Mouse (Mus musculus): Measurements from ENCODE around the gene Gsdma2. TPM values are rescaled to one million over a fixed set of nuclear protein-coding genes. Genes with fewer than 3 reads are reported as not detected.
"Not testable (repeated sequence)": the region's sequence is repeated elsewhere in the genome, so short reads cannot be mapped to it uniquely, and the experiment has no call there.

Gsdma2 gene
- not detected in 2 replicates for polyA plus RNA-seq (2012; ENCODE audit: insufficient read depth, insufficient read length, missing spikeins)

- H3K4me3 ChIP-seq (ENCODE audit: insufficient read depth, low read depth, low read length), result no peak within 1 kb of the TSS
- no peak within 1 kb of the TSS for H3K27ac ChIP-seq (replicated peaks; ENCODE audit: low read depth, low read length)
These were observed at the start of gene Gsdma2 for GRCm38 (mm10) chr11:98646459-98646858. TSS of gene Gsdma2 (plus strand) at chr11:98646759.

DNA sequence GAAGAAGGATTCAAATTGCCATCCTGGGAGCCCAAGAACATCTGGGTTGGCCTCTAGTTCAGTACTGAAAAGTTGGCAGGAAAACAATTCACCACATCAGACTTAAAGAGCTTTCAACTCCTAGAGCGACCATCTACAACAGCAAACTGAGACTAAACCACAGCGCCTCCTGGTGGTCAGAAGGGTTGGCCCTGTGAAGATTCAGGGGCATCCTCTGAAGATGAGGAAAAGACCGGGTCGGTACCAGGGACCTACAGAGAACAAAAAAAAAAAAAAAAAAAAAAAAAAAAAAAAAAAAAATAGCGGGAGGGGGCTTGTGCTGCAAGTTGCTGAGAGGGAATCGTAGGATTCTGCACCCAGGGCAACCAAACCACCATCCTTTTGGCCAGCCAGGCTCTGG is 49.2 kb upstream of the Gsdma2 start:
- Histone ChIP-seq H3K27ac (replicated peaks; ENCODE audit: low read depth, low read length) (no peak overlapping the region), H3K4me3 (ENCODE audit: insufficient read depth, low read depth, low read length) (no peak overlapping the region), H3K4me1 (ENCODE audit: control insufficient read depth, insufficient read depth, insufficient read length, low read length) (no peaks in the 10 kb centered on the region; the same call in 1 of the 2 replicates)

More at GRCm38 (mm10) chr11:98646459-98646858, at the start of gene Gsdma2:
- no peaks in the 10 kb centered on the region for H3K4me1 ChIP-seq (ENCODE audit: control insufficient read depth, insufficient read depth, insufficient read length, low read length)

- Histone ChIP-seq H3K27ac (replicated peaks; ENCODE audit: low read depth, low read length) (no peak within 1 kb of the TSS), H3K4me3 (ENCODE audit: insufficient read depth, low read depth, low read length) (peak within 1 kb of the TSS; percentile 19; the same call in 1 of the 2 replicates), H3K4me1 (ENCODE audit: control insufficient read depth, insufficient read depth, insufficient read length, low read length) (no peaks in the 10 kb centered on the region; the same call in 1 of the 2 replicates)
These were observed 48.6 kb upstream of the Gsdma2 start, which contains the start of gene Lrrc3c for GRCm38 (mm10) chr11:98597991-98598390. TSS of gene Lrrc3c (plus strand) at chr11:98598291.

GRCm38 (mm10) chr11:98598851-98599290 is 47.7 kb upstream of the Gsdma2 start:
- H3K4me3 ChIP-seq (ENCODE audit: insufficient read depth, low read depth, low read length), result peak overlapping the region; percentile 19; the same call in 1 of the 2 replicates
- H3K4me1 ChIP-seq (ENCODE audit: control insufficient read depth, insufficient read depth, insufficient read length, low read length), result no peaks in the 10 kb centered on the region; the same call in 1 of the 2 replicates
- H3K27ac ChIP-seq (replicated peaks; ENCODE audit: low read depth, low read length), result no peak overlapping the region

DNA sequence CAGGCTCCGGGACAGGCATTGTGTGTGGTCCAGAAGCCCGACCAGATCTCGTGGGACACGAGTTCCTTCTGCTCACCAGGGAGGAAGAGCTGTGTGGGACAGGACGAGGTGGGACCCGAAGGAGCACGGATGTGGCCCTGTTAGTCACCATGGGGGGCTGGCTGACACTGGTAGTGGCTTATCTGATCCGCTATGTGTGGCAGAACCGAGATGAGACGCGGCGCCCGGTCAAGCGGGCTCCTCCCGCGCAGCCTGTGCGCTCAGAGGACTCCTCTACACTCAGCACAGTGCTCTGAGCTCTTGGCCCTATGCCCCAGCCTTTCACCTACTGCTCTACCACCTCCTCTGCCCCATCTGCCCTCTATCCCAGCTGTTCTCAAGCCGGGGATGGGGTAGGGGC is 47.3 kb upstream of the Gsdma2 start:
- Histone ChIP-seq H3K27ac (replicated peaks; ENCODE audit: low read depth, low read length) (no peak overlapping the region), H3K4me1 (ENCODE audit: control insufficient read depth, insufficient read depth, insufficient read length, low read length) (no peaks in the 10 kb centered on the region; the same call in 1 of the 2 replicates), H3K4me3 (ENCODE audit: insufficient read depth, low read depth, low read length) (peak overlapping the region; percentile 19; the same call in 1 of the 2 replicates)

DNA sequence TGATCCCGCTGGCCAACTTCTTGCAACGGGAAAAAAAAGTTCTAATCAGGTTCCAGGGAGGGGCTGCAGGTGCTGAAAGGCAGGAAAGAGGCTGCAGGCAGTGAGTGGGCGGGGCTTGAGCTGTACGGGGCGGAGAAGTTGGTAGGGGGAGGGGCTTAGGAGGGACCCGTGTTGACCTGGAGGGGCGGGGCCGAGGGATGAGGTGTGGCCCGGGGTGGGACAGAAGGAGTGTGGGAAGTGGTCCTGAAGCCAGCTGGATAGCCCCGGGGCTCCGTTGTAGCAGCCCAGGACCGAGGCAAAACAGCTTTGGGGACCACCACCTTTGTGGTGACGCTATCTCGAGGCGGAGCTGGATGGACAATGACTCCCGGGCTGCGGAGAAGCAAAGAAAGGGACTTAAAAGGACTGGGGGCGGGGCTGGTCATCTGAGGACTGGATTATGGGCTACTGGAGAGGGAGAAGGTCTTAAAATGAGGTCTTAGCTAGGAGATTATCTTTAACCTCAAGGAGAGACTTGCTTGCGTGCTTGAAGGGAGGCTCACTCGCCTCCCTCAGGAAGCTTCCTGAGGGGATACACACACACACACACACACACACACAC is 44.4 kb upstream of the Gsdma2 start:
- Histone ChIP-seq H3K4me3 (ENCODE audit: insufficient read depth, low read depth, low read length) (no peak overlapping the region), H3K27ac (replicated peaks; ENCODE audit: low read depth, low read length) (no peak overlapping the region)

DNA sequence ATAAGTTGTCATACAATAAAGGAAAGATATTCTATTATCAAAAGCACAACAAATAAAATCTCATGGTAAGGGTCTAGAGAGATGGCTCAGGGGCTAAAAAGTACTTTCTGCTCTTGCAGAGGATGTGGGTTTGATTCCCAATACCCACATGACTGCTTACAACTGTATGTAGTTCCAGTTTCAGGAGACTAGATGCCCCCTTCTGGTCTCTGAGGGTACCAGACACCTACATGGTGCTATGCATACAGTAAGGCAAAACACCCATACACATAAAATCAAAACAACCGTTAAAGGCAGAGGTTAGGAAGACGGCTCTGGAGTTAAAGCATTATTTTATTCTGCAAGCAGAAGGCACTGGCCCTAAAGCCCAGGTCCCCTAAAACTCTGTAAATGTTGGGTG is 42.6 kb upstream of the Gsdma2 start:
- Histone ChIP-seq H3K4me3 (ENCODE audit: insufficient read depth, low read depth, low read length) (no peak overlapping the region), H3K27ac (replicated peaks; ENCODE audit: low read depth, low read length) (no peak overlapping the region)

More for the DNA sequence above, 44.4 kb upstream of the Gsdma2 start:
- no peaks in the 10 kb centered on the region; the same call in 1 of the 2 replicates for H3K4me1 ChIP-seq (ENCODE audit: control insufficient read depth, insufficient read depth, insufficient read length, low read length)

GRCm38 (mm10) chr11:98604911-98605310 is 41.6 kb upstream of the Gsdma2 start:
- not testable (repeated sequence) for H3K27ac ChIP-seq (replicated peaks; ENCODE audit: low read depth, low read length); H3K4me3 ChIP-seq (ENCODE audit: insufficient read depth, low read depth, low read length); H3K4me1 ChIP-seq (ENCODE audit: control insufficient read depth, insufficient read depth, insufficient read length, low read length)

More for the DNA sequence above, 42.6 kb upstream of the Gsdma2 start:
- no peaks in the 10 kb centered on the region; the same call in 1 of the 2 replicates for H3K4me1 ChIP-seq (ENCODE audit: control insufficient read depth, insufficient read depth, insufficient read length, low read length)

DNA sequence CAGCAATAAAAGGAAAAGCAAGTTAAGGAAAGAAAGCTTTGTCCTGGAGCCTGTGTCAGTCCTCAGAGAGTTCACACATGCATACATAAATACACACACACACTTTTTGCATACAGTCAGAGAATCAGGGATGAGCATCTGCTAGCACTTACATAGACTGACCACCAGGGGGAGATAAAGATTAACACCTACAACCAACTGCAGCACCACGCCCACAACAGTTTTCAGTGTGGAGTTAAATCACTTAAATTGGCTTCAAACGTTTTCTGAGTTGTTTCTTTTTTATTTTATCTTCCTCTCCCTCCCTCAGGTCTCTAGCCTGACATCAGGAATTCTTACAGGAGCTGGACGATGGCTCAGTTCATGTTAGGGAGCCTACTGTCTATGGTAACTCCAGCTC is 39.8 kb upstream of the Gsdma2 start:
- Histone ChIP-seq H3K27ac (replicated peaks; ENCODE audit: low read depth, low read length) (no peak overlapping the region), H3K4me3 (ENCODE audit: insufficient read depth, low read depth, low read length) (no peak overlapping the region), H3K4me1 (ENCODE audit: control insufficient read depth, insufficient read depth, insufficient read length, low read length) (no peaks in the 10 kb centered on the region; the same call in 1 of the 2 replicates)

DNA sequence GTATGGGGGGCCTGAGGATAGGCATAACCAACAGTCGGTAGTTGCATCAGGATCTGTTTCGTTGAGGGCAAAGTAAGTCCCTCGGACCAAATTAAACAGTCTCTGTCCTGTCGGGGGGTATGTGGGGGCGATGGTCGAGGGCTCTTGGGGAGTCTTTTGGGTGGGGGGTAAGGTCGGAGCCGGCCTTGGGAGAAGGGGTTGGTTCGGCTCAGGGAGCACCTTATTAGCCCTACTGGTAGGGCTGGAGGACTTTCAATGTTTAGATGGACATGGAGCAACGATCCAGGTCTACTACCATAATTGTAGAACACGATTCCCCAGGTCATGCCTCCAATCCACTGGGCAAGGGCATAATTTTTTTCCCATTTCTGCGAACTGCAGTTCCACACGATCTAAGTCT is 25.8 kb upstream of the Gsdma2 start:
- no peak overlapping the region for H3K4me3 ChIP-seq (ENCODE audit: insufficient read depth, low read depth, low read length)
- no peaks in the 10 kb centered on the region for H3K4me1 ChIP-seq (ENCODE audit: control insufficient read depth, insufficient read depth, insufficient read length, low read length)
- H3K27ac ChIP-seq (replicated peaks; ENCODE audit: low read depth, low read length), result no peak overlapping the region

DNA sequence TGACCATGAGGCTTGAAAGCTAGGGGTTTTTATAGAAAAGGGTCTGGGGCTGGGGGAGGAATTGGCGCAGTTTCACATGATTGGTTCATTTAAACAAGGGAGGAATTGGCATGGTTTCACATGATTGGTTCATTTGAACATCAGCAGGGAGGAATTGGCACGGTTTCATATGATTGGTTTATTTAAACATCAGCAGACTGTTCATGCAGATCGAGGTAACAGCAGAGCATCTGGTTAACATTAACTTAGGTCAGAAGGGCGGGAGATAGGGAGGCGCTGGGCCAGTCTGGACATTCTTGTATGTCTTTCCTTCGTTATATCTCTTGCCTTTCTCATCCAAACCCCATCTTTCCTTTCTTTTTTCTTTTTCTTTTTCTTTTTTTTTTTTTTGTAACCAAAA is 22.6 kb upstream of the Gsdma2 start:
- H3K27ac ChIP-seq (replicated peaks; ENCODE audit: low read depth, low read length); H3K4me1 ChIP-seq (ENCODE audit: control insufficient read depth, insufficient read depth, insufficient read length, low read length); H3K4me3 ChIP-seq (ENCODE audit: insufficient read depth, low read depth, low read length): not testable (repeated sequence)

DNA sequence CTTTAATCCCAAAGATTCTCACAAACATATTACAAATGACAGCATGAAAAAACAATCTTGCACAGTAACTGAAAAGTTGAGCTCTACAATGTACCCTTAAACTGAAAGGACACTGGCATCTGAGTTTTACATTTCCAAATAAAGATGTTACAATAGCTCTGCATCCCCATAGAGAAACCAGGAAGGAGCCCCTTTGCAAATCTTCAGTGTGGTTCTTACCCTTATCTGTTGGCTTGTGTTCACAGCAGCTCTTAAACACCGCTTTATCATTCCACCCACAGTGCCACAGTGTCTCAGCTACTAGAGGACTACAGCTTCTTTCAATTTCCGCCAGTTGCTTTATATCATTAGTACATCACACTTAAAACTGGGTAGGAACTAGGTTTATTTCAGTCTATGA is 22.2 kb upstream of the Gsdma2 start:
- H3K27ac ChIP-seq (replicated peaks; ENCODE audit: low read depth, low read length); H3K4me3 ChIP-seq (ENCODE audit: insufficient read depth, low read depth, low read length); H3K4me1 ChIP-seq (ENCODE audit: control insufficient read depth, insufficient read depth, insufficient read length, low read length): not testable (repeated sequence)

- no peak within 1 kb of the TSS for H3K4me3 ChIP-seq (ENCODE audit: insufficient read depth, low read depth, low read length)
- no peaks in the 10 kb centered on the region for H3K4me1 ChIP-seq (ENCODE audit: control insufficient read depth, insufficient read depth, insufficient read length, low read length)
- no peak within 1 kb of the TSS for H3K27ac ChIP-seq (replicated peaks; ENCODE audit: low read depth, low read length)
These were observed 20.7 kb upstream of the Gsdma2 start, which contains the start of the genes Gm12355 and Gsdma3 for GRCm38 (mm10) chr11:98625611-98626410. TSS of gene Gm12355 (minus strand) at chr11:98625661. TSS of gene Gsdma3 (plus strand) at chr11:98626360.

- no peaks in the 10 kb centered on the region for H3K4me1 ChIP-seq (ENCODE audit: control insufficient read depth, insufficient read depth, insufficient read length, low read length)
- H3K27ac ChIP-seq (replicated peaks; ENCODE audit: low read depth, low read length), result no peak overlapping the region
- H3K4me3 ChIP-seq (ENCODE audit: insufficient read depth, low read depth, low read length), result no peak overlapping the region
These were observed 17.9 kb upstream of the Gsdma2 start for GRCm38 (mm10) chr11:98628706-98629105.

- Histone ChIP-seq H3K27ac (replicated peaks; ENCODE audit: low read depth, low read length) (no peak overlapping the region), H3K4me1 (ENCODE audit: control insufficient read depth, insufficient read depth, insufficient read length, low read length) (no peaks in the 10 kb centered on the region), H3K4me3 (ENCODE audit: insufficient read depth, low read depth, low read length) (no peak overlapping the region)
These were observed 15.9 kb upstream of the Gsdma2 start for GRCm38 (mm10) chr11:98630646-98631045.
